Mouse (Mus musculus) layer of hippocampus, adult 9-10 months (tissue): ENCODE results near the gene Prph2.

Source experiments
- DNase-seq: peaks from one replicate; pipeline ENCODE4 v3.0.0; 2022; ENCODE audit warnings: low spot score

Gene Prph2

GRCm38 (mm10) chr17:46966892-46967291 is 56.6 kb downstream of the Prph2 start:
- no peak for DNase-seq

- DNase-seq: no peak
Measured at GRCm38 (mm10) chr17:46972603-46973002, 62.3 kb downstream of the Prph2 start.
